Comparison of ENCODE assay signal across 7 mouse cellular contexts in the genomic region with DNA sequence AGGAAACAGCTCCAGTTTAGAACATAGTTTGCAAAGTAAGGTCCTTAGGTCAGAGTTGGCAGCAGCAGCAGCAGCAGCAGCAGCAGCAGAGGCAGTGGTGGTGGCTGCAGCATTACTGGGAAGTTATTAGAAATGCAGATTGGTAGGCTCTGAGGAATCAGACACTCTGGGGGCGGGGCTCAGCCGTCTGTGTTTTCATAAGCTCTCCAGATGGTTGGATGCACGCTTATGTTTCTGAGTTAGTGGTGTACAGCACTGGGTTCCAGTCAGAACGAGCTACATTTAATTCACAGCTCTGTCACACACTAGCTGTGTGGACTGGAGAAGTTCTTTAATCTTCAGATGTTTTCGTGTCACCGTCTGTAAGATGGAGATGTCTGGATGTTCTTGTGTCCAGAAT.
DNase-seq lines count a peak whose midpoint lies in the region; ATAC-seq and TF ChIP-seq lines count a peak whose summit lies in the region.

No protein-coding gene starts in this region.

- H3K27me3 ChIP-seq in forebrain, embryonic 16.5 days (replicated peaks; ENCODE audit: control insufficient read depth, insufficient read depth, low read length): no peaks in the 10 kb centered on the region
- no peaks in the 10 kb centered on the region for H3K27me3 ChIP-seq in midbrain, postnatal 0 days (ENCODE audit: insufficient read depth, low read length)

- no peaks in the 10 kb centered on the region for H3K9me3 ChIP-seq in forebrain, embryonic 16.5 days (ENCODE audit: control insufficient read depth, low read length)
- H3K9me3 ChIP-seq in midbrain, postnatal 0 days (ENCODE audit: low read length): no peaks in the 10 kb centered on the region

- peak; percentile 66 for DNase-seq in embryo, embryonic 10.5 days (ENCODE audit: low spot score)
- DNase-seq in layer of hippocampus, postnatal 14 days (ENCODE audit: low spot score in 2 of 2): peak; percentile 28 to 67
- DNase-seq in midbrain, postnatal 0 days (ENCODE audit: low spot score): peak; percentile 20
- DNase-seq in adrenal gland, adult (ENCODE audit: inconsistent age in 2 of 2, low spot score in 1 of 2): no peak

- no peaks in the 10 kb centered on the region for H3K36me3 ChIP-seq in forebrain, embryonic 16.5 days (ENCODE audit: control insufficient read depth, insufficient read depth)
- no peaks in the 10 kb centered on the region for H3K36me3 ChIP-seq in midbrain, postnatal 0 days (ENCODE audit: insufficient read depth, low read length)

- no peak overlapping the region for H3K9ac ChIP-seq in forebrain, embryonic 16.5 days (replicated peaks; ENCODE audit: low read depth, low read length)
- no peak overlapping the region for H3K9ac ChIP-seq in midbrain, postnatal 0 days (replicated peaks; ENCODE audit: low read length, poor library complexity, severe bottlenecking)

- peak; percentile 99 for ATAC-seq in forebrain, embryonic 16.5 days
- ATAC-seq in midbrain, postnatal 0 days (ENCODE audit: low FRiP score): no peak
- no peak for ATAC-seq in activated CD4-positive, CD25-positive, alpha-beta regulatory T cell, adult 4 months
- ATAC-seq in monocyte, adult 5-6 weeks (replicated peaks; ENCODE audit: insufficient number of reproducible peaks, low FRiP score, low TSS enrichment, poor library complexity, severe bottlenecking): no peak

- H3K27ac ChIP-seq in forebrain, embryonic 16.5 days (ENCODE audit: low read length): peak overlapping the region; percentile 41; the same call in 1 of the 2 replicates
- H3K27ac ChIP-seq in midbrain, postnatal 0 days (ENCODE audit: low read depth, low read length): no peak overlapping the region

- no peak for TF ChIP-seq CTCF in midbrain, postnatal 0 days (IDR thresholded peaks at IDR 0.05)

- no peak overlapping the region for H3K4me2 ChIP-seq in forebrain, embryonic 16.5 days (ENCODE audit: low read length)
- no peak overlapping the region for H3K4me2 ChIP-seq in midbrain, postnatal 0 days (ENCODE audit: low read depth, low read length, poor library complexity, severe bottlenecking)

- no peak overlapping the region for H3K4me3 ChIP-seq in forebrain, embryonic 16.5 days (replicated peaks; ENCODE audit: low read length)
- no peak overlapping the region for H3K4me3 ChIP-seq in midbrain, postnatal 0 days (ENCODE audit: low read depth, low read length)

- peaks cover 14% of the 10 kb centered on the region for H3K4me1 ChIP-seq in forebrain, embryonic 16.5 days (replicated peaks; ENCODE audit: control insufficient read depth, insufficient read depth, low read length)
- no peaks in the 10 kb centered on the region for H3K4me1 ChIP-seq in midbrain, postnatal 0 days (ENCODE audit: insufficient read depth, low read length)

- WGBS in forebrain, embryonic 16.5 days: 25% methylated on average over 6 of the region's 6 CpGs
- 39% methylated on average over 6 of the region's 6 CpGs for WGBS in midbrain, postnatal 0 days

Comparison
In these comparisons a context has a peak if more than half of its experiments do, and no peak if none do; other contexts are left out.
1. DNase-seq: peak in embryo, embryonic 10.5 days (single experiment), layer of hippocampus, postnatal 14 days (2 of 2) and midbrain, postnatal 0 days (single experiment); none in adrenal gland, adult (0 of 2).